Mouse (Mus musculus): ENCODE measurements around the gene Itgb6. TPM values are rescaled to one million over a fixed set of nuclear protein-coding genes. Genes with fewer than 3 reads are reported as not detected.

Itgb6 gene
- total RNA-seq (2021), result 10 to 100 TPM; 26.8 to 29.7 TPM
- long read RNA-seq, experiment 1, partial matches to known transcripts, result 0 of 6 reads
- long read RNA-seq, experiment 1, other reads (novel, unspliced or antisense), result 3 of 6 reads
- long read RNA-seq, experiment 2, partial matches to known transcripts, result 1 of 4 reads
- long read RNA-seq, experiment 2, other reads (novel, unspliced or antisense), result 1 of 4 reads

DNA sequence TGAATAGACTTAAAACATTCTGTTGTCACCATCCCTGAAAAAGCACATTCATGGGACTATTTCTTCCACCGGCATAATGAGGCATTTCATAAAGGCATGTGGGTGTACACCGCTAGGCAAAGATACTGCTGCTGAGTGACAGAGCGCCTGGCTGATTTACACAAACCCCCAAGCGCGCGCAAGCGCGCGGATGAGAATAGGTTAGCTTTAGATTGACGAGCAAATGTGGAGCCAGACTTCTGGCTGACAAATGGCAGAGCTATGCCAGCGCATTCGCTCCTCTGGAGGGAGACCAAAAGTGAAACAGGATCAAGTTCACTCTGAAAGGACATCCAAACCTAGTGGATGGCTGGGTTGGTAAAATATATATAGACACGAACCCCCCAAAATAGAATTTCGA is at the start of gene Itgb6:
Itgb6 (minus strand) TSS at position 130 of the 400 bp plus-strand sequence.
- DNase-seq, result peak; percentile 82 to 85

DNA sequence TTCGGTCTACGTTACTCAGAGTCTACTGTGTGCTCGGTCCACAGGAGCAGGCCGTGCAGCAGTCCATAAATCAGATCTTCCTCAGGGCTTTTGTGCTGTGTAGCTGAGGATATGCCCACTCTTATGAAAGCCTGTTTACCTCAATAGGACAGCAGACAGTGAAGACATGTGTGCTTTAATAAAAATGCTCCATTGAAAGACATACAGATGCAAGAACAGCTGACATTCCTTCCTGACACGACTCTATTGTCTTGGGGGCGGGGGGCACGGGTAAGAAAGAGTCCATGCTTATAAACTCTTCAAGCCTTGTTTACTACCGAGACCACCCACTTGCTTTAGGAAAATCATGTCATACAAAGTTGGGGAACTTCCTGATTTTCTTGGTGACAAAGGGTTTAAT is 44.0 kb upstream of the Itgb6 start:
- DNase-seq, result no peak

- no peak for DNase-seq
Measured at GRCm38 (mm10) chr2:60756218-60756617, 33.8 kb upstream of the Itgb6 start.

GRCm38 (mm10) chr2:60755101-60755500 is 32.7 kb upstream of the Itgb6 start:
- DNase-seq, result no peak

DNA sequence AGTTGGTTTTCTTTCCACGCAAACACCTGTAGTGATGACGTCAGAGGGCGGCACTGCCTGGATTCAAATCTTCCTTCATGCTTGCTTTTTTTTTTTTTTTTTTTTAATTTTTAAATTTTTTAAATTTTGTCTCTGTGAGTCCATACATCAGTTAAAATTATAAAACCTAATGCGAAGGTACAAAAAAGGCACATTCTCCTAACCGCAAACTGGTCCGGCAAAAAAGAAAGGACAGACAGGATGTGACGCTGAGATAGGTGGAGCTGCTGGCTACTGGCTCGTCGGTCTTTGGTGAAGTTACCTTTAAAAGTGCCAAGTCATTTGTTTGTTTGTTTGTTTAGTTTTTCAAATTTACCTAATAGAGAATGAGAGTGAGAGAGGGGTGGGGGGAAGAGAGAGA is 28.8 kb upstream of the Itgb6 start:
- DNase-seq, result no peak

DNA sequence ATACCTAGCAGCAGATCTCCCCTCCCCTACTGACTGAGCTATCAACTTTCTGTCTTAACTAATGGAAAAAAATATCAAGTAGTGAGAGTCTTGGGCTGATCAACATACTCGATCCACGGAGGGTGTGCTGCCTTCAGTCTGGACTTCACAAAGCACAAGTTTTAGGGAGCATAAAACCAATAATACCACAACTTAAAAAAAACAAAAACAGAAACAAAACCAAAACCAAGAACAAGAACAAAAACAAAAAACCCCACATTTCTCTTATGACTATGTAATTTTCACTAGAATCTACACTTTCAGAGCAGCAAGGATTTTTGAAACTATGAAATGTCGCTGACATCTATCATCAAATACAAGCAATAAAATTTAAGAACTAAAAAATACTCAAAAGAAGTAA is 28.1 kb upstream of the Itgb6 start:
- no peak for DNase-seq

- no peak for DNase-seq
Measured at GRCm38 (mm10) chr2:60748585-60748984, 26.1 kb upstream of the Itgb6 start.

DNA sequence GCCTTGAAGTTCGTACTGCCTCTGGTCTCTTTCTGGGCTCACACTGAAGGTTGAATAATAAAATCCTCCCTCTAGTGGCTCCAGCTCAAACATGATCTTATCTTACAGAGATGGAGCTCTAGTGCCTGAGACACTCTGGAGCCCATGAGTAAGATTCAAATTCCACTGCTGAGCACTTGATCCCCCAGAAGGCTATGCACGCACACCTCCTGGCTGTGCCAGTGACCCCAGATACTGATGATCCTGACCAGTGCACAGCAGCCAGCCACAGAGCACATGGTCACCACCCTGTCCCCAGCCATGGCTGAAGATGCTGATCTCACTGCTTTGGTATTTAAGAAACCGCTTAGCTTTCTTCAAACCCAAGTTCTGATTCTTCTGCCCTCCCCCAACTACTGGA is 25.1 kb upstream of the Itgb6 start:
- DNase-seq, result peak; percentile 44 to 49

DNA sequence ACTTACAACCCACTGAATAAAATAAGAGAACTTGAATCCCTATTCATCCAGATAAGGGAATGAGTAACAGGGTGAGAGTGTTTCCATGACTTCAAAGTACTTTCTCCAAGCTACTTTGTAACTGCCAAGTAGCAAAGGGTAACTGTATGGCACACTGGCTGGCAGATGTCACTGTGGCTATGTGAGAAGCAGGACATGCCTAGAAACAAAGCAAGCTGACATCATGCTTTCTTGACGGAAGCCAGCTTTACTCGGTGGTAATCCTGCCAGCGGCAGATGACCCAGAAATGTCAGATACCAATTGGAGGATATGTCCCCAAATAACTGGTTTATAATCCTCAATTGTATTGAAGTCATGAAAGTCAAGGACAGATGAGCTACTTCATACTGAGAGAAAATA is 22.2 kb upstream of the Itgb6 start:
- DNase-seq, result no peak

DNA sequence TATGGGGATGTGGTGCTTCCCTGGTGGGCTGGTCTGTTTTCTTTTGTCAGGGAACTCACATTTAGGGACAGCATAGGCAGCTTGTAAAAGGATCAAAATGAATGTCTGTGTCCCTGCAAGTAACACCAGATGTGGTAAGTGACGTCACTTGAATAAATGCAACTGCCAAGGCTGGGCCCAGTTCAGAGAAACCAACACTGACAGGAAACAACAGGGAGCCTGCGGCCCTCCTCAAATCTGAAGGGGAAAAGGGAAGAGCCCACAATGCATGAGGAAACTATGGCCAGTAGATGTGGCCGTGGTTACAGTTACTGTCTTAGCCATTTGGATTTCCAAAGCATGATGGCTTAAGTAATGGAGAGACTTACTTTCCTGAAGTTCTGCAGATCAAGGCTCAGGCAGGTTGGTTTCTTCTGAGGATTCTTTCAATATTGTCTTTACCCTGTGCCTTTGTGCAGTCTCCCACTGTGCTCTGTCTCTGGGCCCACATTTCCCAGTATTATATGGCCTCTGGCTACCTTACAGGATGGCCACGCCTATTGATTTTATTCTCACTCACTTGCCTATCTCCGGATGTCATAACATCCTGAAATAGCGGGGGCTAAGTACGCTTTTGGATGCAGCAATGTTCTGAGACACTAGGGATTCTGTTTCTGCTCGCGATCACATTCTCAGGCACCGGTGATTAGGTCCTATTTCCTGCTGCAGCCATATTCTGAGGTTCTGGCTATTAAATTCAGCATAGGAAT is 17.1 kb upstream of the Itgb6 start:
- DNase-seq, result no peak

DNA sequence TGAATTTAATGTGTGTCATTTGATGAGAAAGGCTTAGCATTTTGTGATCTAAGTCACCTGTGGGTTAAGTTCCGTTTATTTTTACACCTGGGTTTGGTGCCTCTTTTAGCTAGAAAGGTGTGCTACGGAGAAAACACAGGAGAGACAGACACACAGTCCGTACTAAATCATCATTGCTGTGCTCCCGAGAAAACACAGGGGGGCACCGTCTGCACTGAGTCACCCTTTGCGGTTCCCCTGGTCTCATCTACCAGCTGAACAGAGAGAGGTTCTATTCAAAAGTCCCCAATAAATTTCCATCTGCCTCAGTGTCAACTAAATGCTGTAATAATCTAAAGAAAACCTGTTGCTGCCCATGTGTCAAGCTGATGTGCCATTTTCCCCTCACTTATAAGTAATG is 8.5 kb upstream of the Itgb6 start:
- no peak for DNase-seq

DNA sequence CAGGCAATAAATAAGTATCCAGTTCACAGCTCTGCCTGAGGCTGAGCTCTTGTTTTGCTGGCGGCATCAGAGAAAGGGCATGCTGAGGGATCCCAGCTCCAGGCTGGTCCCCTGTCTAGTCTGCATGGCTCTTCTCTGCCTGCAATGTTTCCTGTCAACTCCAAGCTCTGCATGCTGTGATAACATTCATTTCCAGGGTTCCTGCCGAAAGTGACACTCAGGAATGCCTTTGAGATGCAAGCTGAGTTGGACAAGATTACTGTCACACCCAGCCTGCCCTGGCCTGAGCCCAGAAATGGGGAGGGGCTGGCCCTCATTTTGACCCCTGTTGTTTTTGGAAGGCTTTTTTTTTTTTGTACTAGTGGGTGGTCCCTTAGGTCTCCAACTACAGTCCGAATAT is 7.6 kb upstream of the Itgb6 start:
- DNase-seq, result peak; percentile 54 to 60

- DNase-seq, result no peak
Measured at GRCm38 (mm10) chr2:60728902-60729585, 6.6 kb upstream of the Itgb6 start.

DNA sequence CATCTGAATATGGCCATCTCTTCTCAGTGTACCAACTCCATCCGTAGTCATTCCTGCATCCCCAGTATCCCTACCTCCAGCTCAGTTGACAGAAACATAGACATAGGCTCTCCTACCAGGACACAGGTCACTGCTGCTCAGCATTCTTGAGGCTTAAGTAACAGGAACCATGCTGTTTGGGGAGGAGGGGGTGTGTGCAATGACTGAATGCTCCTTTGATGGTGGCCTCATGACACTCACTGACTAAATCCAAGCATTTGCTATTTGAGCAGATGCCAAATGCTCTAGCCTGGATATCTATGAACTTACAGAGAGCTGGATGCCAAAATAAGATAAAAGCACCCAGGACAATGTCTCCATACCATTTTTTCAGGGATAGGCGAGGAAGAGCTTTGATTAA is 2.2 kb upstream of the Itgb6 start:
- no peak for DNase-seq

GRCm38 (mm10) chr2:60722967-60723366 is 524 bp upstream of the Itgb6 start:
- DNase-seq, result peak in 1 of 2 experiments; percentile 36

DNA sequence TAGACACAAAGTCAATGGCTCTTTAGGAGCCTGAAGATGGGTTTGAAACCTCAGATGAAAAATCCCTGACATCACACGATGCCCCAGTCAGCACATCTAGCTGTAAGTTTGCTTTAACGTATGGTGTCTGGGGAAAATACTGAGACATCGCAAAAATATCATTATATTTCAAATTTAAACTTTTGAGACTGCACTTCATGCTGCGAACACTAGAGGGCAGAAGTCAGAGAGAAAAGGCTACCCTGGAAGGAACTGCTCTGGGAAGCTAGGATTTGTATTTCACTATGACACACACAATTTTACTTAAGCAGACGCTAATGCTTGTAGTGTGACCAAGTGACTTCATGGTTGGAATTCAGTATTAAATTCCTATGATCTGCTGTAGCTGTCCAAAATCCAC is 1.5 kb downstream of the Itgb6 start:
- peak; percentile 44 to 78 for DNase-seq

DNA sequence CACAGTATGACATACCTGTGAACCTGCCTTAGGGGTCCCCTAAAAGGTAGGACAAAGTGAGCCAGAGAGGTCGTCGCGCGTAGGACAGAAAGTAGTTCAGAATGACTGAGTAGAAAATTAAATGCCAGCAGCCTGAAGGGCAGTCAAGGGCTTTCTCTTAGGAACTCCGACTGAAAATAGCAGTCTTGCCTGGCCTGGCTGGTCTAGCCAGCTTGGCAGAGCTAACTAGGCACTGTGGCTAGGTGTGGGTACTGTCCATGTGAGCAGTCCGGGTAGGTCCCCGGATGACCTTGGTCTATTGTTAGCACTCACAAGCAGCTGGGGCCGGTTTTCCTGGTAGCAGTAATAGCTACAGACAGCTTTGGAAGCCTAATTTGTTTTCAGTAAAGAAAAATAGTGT is 2.2 kb downstream of the Itgb6 start:
- peak; percentile 69 to 88 for DNase-seq

DNA sequence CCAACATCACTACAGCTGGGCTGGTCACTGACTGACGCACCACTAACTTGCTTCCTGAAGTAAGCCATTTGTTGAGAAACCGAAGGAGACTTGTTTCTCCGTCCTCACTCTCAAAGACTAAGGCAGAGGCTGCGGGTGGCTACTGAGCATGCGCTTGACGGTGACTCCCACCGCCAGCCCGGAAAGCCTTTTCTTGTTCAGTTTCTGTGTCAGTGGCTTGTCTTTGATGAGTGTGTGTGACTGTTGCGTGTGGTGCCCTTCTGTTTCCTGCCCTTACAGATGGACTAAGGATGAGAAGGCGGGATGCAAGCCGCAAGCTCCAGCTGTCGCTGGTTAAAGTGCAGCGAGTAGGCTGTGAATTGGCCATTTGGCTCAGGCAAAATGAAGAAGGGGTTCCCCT is 5.1 kb downstream of the Itgb6 start:
- peak in 1 of 2 experiments; percentile 39 for DNase-seq

GRCm38 (mm10) chr2:60716549-60716948 is 5.9 kb downstream of the Itgb6 start:
- DNase-seq, result no peak

DNA sequence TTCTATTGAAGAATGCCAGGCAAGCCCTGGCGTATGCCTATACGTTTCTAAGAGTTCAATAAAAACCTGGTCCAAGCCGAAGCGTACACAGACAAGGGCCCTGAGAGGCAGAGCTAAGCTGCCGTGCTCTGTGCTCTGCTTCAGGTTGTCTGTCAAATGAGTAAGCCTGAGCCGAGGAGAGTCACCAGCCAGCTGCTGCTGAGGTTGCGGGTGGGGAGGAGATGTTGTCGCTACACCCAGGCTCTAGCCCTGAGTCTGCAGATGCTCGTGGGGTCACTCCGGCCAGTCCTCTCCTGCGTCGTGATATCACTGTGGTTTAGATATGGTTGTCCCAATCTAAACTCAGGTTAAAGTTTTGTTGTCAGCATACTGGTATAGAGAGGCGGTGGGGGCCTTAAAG is 6.7 kb downstream of the Itgb6 start:
- no peak for DNase-seq

DNA sequence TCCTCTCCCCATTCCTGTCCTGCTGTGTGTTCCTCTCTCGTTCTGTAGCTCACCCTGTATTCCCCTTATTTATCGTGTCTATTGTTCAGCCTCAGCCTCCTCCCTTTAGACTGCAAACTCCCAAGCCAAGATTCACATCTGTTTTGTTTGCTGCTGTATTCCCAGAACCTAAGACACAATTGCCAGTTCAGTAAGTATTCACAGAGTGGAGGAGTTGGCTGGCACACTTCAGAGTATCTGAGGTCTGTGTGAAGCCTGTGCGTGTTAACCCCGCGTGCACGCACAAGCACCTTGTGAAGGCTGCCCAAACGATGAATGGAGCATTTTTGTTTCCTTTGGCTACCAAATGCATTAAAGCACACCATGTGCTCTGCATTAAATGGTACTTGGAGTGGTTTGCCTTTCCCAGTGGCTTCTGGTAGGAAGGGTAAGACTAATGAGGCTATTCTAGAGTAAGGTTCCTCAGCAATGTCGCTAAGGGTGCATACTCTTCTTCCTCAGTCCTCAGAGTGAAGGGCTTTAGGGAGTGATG is 7.4 kb downstream of the Itgb6 start:
- no peak for DNase-seq

DNA sequence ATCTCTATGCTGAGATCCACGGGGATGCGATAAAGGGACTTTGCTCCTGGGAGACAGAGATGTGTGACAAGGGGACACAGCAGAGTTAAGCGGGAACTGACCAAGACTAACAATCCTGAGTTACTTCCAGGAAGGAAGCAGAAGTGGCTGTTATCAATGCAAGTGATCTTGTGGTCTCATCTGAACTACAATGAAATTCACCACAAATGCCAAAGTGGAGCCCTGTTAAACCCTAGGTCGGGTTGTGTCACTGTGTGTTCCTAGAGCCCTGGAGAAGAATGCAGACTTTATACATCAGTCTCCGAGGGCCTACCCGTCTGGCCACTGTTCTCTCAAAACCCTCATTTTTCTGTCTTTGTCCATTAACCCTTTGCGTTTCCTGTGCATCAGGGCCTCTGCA is 8.0 kb downstream of the Itgb6 start:
- DNase-seq, result no peak

DNA sequence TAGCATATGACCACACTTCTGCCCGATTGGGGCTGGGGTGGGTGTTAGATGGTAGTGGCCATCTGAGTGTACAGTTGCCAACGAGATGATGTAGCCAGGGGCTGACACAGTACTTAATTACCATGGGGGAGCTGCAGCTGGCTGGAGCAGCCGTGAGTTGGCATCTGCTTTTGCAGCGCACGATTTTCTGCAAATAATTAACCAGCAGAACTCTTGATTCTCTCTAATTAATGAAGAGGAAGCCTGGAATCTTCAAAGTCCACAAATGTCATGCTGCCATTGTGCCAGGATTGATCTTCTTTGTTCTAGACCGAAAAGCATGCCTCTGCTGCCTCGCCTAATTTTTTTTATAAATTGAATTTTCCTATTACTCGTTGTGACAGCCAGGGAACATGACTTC is 8.6 kb downstream of the Itgb6 start:
- no peak for DNase-seq
